Mouse (Mus musculus) ES-CJ7 (cell line): ENCODE measurements around the gene Mrps23.
"Not testable (repeated sequence)": the region's sequence is repeated elsewhere in the genome, so short reads cannot be mapped to it uniquely, and the experiment has no call there.

Experiments
- DNase-seq: peaks from one replicate; pipeline ENCODE4 v3.0.0; 2011; ENCODE audit warnings: low read depth, low spot score

Gene Mrps23

DNA sequence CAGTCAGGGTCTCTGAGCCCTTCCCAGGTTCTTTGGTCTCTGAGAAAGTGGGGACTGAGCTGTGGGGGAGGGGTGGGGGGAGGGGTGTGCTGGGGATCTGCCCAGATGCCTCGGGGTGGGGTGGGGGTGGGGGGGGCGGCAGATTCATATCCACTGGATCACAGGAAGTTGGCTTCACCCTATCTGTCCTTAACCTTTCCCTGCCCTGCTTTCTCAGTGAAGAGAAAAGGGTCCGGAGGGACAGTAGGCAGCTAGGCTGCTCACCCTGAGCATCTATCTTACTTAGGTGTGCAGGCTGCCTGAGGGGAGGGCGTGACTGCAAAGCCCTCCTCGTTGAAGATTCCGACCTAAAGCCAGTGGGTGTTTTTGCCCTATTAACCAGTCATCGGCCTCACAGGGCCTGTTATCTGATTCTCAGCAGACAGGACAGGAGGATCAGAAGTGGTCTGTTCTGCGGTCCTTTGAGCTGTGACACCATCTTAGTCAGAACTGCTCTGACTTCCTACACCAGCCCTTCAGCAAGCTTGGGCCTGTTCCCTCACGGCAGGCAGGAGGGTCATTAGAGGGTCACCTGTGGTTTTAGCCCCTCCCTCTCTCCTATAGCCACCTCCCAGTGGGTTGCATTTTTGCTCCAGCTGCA lies 30.7 kb upstream of the Mrps23 start:
- peak; percentile 76 for DNase-seq

DNA sequence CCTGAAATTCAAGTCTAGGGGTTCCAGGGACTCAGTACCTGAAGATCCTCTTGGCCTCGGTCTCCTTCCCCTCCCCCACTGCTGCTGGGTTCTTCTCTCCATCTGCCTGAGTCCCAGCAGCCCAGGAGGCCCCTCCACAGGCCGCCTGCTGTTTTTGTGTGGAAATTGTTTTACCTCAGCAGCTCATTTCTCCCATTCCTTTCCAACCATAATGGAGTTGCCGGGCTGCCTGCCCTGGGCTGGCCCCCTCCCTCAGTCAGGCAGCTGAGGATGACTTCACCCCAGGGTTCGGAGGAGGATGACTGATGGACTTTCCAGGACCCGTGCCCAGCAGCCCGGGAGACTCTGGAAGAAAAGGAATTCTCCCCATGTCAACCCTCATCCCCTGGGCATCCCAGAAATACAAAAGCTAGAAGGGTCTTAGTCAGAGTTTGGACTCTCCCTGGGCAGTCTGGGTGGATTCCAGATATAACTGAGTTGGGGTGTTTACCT lies 23.7 kb upstream of the Mrps23 start:
- no peak for DNase-seq

DNA sequence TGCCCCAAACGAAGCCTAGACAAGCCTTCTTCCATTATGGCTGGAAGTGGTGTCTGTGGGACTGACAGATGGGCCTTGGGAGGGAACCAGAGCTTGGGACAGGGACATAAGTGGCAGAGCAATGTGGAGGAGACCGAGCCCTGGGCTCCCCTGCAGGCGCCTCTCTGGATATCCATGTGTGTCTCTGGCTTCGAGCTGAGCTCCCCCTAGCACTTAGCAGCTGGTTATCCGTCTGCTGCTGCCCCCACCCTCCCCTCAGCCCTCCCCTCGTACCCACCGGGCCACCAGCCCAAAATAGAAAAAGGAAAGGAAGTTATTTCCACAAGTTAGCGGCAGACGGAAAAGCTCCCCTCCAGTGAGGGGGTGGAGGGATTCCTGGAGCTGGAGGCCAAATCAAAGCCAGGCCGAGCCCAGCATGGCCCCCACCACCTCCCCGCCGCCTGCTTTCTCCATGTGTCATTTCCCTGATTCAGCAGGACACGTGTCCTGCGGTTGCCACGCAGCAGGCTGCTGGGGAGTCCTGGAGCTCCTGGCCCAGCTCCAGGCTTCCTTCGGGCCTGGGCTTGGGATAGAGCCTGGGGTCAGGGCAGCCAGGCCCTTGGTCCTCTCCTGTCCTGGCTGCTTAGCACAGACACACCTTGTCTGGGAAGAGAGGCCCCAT lies 23.1 kb upstream of the Mrps23 start:
- no peak for DNase-seq

DNA sequence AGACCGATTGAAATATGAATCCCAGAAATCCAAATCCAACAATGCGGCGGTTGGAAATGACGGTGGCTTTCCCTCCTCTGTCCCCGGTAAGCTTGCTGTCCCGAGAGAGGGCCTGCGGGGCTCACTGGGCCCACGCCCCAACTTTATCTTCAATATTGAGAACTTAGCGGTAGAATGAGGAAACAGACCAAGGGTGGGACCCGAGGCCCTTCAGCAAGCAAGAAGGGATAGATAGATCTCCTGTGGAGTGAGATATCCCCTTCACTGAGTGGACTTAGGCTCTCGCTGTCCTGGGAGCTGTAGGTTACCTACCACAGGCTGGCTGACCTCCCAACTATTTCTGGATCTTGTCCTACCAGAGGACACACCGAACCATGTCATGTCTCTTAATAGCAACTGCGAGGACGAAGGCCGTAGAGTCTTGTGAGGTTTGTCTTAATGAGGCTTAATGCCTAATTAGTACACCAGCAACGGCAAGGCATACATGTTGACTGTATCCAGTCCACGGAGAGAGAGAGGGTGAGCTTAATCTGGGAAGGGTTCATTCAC lies 19.5 kb upstream of the Mrps23 start:
- DNase-seq, result no peak

DNA sequence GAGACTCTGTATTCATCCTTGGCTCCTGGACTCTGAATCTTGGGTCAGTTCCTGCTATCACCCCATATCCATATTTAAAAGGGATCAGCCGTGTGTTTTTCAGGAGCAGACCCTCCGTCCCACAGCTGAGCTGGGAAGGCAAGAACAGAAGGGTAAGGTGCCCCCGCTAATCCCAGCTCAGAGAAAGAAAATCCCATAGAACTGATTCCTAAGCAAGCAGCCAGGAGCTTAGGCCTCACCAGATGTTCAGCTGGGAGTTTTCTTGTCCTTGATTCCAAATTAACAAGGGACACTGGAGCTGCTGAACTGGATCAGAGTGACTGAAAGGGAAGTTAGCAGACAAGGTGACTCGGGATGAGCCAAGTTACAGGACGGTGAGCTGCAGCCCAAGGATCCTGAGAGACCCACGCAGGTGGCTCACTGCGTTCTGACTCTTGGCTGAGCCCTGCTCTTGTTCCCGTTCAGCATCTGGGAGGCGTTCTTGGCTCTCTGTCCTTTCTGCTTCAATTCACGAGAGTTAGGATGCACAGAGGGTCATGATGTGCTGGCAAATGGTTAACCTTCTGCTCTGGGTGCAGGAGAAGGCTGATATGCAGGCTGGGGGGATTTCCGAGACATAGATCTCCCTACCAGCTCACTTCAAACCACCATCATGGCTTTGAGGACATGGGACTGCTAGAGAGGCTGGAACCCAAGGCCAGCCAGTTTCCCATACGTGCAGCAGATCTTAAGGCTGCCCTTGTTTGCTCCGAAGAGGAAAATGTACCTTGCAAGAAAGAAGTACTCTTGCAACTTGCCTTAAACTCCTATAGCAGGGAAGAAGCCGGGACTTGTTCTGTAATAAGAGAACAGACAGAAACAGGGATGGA lies 17.9 kb upstream of the Mrps23 start:
- no peak for DNase-seq

DNA sequence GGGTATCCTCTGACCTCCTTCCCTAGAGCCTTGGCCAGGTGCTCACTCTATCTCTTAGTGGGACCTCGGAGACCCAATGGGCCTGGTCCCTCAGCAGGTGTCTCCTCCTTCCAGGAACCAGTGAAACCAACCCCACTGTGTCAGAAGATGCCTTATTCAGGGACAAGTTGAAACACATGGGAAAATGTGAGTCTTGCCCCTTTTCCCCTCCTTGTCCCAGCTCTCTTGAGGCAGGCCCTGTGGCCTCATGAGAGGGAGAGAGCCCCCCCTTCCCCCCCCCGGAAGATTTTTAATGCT lies 17.3 kb upstream of the Mrps23 start:
- DNase-seq, result no peak

DNA sequence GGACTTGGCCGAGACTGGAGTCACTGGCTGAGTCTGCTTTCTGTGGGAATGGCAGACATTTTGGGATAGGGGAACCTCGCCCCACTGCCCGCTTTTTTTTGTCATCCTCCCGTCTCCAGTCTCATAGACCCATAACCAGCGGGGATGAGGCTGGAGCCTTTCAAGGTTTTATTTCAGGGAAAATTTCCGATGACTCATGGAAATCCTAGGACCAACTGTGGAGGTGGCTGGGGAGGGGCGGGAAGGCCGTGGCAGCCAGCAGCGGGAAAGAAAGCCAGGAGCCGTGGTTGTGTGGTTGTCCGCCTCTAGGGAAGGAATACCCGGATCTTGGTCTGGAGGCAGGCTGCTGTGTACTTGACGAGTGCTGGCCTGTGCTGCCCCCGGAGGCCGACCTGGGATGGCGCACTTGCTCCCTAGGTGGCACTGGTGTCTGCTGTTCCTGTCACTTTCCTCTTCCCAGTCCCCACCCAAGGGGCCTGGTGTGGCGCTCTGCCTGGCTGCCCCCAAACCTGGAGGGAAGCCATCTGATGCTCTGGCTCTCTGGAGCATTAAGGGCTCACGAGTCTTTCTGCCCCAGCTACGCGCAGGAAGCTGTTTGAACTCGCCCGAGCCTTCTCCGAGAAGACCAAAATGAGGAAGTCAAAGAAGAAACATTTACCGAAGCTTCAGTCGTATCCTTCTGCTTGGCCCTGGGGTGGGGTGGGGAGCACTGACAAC lies 16.6 kb upstream of the Mrps23 start:
- peak; percentile 93 for DNase-seq

DNA sequence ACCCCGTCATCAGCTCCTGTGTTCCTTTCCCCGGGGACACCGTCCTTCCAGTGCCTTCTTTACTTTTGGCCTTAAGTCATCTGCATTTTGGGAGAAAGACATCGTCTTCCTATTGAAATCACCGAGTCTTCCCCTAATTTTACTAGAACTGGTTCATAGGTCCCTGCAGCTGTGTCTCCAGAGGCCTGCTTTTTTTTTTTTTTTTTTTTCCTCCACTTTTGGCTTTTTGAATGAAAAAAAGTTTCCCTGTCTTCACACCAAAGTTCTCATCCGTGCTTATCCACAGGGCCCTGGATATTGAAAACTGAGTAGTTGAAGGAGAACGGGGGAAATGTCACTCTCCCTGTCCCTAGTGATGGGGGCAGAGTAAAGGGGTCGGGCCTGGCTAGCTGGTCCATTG lies 16.0 kb upstream of the Mrps23 start:
- no peak for DNase-seq

DNA sequence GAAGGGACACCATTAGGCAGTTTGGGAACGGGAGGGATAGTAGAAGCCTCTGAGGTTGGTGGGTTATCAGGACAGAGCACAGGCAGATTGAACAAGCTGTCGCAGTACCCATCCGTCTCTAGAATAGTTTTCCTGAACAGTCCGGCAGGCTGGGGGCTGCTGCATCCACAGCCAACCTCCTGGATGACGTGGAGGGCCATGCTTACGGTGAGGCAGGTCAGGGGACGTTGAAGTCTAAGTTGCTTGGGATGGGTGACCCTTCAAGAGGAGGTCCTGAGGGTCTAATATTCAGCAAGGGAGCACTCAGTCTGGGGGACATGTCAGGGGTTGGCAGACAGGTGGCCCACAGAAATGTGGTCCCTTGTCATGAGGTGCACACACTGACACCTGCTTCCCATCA lies 15.6 kb upstream of the Mrps23 start:
- no peak for DNase-seq

DNA sequence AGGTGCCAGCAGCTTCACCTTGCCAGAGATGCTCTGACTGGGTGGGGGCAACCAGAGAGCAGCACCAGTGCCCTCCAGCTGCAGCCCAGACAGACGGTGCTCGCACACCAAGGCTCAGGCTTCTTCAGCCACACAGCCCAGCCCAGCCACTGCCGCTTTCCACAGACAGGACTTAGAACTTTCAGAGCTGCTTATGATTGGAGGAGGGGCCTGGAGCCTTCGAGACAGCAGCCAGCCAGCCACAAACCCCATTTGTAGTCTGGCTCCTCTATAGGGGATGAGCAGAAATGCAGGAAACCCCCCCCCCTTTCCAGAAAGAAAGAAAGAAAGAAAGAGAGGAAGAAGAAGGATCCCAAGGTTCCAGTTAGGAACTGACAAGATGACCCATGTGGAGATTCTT lies 11.6 kb upstream of the Mrps23 start:
- peak; percentile 64 for DNase-seq

DNA sequence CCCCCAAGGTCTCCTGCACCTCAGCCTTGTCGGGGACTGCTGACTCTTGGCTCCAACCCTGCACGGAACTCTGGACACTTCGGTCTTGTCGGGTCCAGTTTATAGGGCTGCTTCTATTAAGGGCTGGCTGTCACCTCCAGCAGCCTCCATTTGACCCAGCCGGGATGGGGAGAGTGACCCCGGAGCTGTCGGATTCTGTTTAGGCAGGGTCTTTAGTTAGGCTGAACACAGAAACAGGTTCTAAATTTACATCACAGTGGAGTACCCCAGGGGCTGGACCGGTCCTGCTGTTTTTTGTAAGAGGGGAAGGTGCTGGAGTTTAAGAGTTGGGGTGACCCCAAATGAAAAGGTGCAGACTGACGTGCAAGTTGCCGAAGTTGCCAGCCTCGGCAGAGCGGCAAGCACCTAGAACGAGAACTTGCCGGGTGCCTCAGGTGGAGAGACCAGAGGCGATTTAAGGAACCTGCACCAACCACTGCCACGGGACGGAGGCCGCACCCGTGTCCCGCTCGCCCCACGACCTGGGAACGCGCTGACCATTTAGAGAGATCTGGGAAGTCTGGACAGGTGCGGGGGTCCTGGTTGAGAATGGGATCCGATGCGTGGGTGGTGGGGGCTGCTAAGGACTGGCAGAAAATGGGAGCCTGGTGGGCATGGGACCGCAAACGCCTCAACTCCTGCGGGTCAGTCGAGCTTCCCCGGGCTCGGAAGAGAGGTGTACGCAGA lies 10.9 kb upstream of the Mrps23 start:
- no peak for DNase-seq

DNA sequence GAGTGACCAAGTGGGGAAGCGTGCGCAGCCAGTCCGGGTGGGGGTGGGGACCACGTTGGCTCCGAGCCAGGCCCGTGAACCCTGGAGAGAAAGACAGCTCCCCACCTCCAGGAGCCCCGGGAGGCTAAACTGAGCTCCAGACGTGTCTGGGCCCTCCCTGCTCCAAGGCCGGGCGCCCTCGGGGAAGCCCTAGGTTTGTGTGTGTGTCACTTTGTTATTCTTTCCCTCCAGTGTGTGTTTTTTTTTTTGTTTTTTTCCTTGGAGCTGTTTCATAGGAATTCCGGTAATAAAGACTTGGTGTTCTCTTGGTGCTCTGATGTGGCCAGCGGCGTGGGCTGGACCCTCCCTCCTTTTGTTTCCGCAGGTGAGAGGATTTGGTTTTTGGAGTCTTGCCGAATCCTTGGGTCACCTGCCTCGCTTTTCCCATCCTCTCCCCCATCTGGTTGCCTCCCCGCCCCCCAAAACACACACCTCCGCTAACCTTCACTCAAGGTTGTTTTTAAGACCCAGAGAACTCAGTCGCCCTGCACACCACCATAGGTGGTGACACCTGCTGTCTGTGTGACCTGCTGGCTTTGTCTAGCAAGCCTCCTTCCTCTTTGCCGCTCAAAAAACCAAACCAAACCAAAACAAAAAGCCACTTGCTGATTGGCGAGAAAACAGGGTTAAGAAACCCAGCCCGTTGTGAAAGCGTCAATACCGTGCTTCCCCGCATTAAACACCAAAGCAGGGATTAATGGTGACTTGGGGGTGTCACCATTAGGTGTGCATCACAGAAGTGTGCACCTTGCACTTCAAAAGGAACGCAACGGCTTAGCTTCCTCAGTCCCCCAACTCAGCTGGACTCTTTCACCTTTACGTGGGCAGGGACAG lies 10.1 kb upstream of the Mrps23 start:
- peak; percentile 48 for DNase-seq

DNA sequence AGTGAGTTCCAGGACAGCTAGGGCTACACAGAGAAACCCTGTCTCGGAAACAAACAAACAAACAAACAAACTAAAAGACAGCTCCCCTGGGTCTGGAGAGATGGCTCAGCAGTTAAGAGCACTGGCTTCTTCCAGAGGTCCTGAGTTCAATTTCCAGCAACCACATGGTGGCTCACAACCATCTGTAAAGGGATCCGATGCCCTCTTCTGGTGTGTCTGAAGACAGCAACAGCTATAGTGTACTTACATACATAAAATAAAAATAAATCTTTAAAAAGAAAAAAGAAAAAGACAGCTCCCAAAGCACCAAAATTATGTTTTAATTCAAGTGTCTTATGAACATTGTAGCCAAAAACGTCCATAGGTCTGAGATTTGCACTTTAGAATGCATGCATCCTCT lies 8.5 kb upstream of the Mrps23 start:
- DNase-seq, result not testable (repeated sequence)

DNA sequence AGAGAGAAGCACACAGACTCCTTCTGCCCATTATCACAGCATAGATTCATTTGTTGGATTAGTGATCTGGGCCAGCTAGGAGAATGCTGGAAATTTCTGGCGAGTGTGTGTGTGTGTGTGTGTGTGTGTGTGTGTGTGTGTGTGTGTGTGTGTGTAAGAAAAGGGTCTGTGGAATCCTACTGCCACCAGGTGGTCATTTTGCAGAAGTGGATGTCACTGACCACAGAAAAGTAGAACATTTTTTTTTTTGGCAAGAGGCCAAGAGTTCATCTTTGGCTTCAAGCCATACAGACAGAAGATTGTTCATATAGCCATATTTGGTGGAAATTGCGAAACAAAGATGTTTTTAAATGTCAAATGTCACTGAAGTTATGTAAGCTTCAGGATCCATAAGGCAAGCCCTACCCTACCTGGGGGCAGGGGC lies 7.0 kb upstream of the Mrps23 start:
- peak; percentile 76 for DNase-seq

DNA sequence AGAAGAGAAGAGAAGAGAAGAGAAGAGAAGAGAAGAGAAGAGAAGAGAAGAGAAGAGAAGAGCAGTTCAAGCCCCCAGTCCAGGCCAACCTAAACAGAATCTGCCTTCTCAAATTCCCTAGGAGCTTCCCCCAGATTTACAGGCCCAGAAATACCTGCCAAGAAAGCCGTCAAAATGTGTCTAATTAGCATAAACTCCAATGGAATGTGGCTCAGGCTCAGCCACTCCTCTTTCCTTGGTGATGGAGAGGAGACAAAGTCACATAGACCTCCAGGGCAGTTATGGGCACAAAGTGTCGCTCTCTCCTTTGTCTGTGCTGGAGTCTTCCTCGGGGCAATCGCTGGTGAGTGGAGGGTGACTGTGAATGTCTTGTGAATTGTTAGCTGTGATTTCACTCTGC lies 6.0 kb upstream of the Mrps23 start:
- DNase-seq, result peak; percentile 44

DNA sequence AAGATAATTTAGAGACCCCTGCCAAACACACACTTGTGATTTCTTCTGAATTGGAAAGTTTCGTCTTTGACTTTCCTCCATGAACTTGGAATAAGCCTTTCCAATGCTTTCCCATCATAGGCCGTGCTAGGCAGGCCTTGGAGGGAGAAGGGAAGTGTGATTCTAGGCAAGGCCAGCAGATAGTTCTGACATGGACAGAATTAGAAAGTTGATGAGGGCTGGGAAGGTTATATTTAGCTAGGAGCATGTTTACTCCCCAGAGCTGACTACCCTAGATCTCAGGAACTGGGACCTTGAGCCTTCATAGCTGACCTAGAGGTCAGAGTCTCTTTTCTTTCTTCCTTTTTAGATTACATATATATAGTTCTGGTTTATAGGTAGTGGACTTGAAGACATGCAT lies 3.0 kb upstream of the Mrps23 start:
- DNase-seq, result no peak

DNA sequence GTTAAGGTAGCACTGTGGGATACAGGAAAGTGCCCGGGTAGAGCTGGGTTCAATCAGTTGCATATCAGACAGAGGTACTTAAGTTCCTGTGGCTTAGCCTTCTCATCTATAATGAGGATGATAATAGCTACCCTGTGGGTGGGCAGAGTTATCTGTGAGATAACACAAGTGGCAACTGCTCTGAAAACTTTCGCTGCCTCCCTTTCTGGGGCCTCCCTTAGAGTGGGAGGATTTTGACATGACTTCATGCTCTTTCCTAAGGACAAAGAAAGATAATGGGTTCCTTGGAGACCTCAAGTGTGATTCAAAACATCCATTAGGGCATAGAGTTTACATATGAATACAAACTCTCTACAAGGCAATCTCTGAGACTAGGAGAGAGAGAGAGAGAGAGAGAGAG lies 2.1 kb upstream of the Mrps23 start:
- DNase-seq, result peak; percentile 95

DNA sequence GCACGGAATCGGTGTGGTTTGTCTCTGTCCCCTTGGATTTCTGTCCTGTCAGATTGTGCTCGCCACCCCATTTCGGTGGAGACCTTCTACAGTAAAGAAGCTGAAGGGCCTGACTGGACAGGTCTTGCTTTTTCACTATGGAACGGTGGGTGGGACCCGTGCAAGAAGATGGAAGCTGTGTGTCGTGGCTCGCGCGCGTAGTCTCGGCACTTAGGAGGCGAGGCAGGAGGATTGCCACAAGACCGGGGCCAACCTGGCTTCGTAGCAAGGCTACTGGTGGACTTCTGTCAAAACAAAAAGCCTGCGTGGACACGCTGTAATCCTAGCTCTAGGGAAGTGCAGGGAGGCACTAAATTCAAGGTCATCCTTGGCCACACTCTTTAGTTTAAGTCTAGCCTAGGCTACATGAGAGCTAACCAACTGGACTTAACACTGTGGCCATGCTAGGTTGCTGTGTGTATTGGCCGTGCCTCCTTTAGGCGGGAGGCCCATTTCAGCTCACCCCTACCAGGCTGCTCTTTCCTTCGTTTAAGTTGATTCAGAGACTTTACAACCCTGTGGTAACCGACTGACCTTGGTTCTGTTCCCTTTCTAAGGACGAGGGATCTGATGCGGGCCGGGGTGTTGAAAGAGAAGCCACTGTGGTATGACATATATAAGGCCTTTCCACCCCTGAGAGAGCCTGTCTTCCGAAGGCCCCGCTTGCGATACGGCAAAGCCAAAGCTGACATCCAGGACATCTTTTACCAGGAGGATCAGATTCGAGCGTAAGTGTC lies 593 bp downstream of the Mrps23 start:
- no peak for DNase-seq

DNA sequence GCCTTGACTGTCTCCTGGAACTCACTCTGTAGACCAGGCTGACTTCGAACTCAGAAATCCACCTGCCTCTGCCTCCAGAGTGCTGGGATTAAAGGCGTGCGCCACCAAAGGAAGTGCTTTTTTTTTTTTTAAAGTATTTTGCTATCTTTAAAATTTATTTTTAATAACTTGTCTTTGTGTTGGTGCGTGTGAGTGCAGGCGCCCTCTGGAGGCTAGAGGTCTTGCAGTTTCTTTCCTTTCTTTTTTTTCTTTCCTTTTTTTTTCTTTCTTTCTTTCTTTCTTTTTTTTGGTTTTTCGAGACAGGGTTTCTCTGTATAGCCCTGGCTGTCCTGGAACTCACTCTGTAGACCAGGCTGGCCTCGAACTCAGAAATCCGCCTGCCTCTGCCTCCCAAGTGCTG lies 2.4 kb downstream of the Mrps23 start:
- DNase-seq, result not testable (repeated sequence)
